Mouse (Mus musculus) heart, embryonic 13.5 days (tissue): ENCODE measurements around the gene Slc35g3. TPM values are rescaled to one million over a fixed set of nuclear protein-coding genes. Genes with fewer than 3 reads are reported as not detected.

Source experiments
- ATAC-seq: fragments of 200-750 bp; cut with Nextera tagmentation; 2 replicates; pipeline ENCODE4 v1.8.0; 2017; ENCODE audit warnings: moderate TSS enrichment; ENCODE audit not compliant: insufficient number of reproducible peaks, low FRiP score, low TSS enrichment; ENCODE audit errors: extremely low read depth
- H3K27ac ChIP-seq: fragments of 300-500 bp; sonication (generic); replicated peaks from 2 replicates; pipeline ENCODE4 v1.5.1; 2015; ENCODE audit warnings: moderate library complexity, mild to moderate bottlenecking, inconsistent platforms
- H3K27me3 ChIP-seq: fragments of 300-500 bp; sonication (generic); replicated peaks from 2 replicates; pipeline ENCODE4 v1.6.1; 2015; ENCODE audit warnings: mild to moderate bottlenecking, inconsistent platforms
- H3K36me3 ChIP-seq: fragments of 300-500 bp; sonication (generic); 2 replicates; pipeline ENCODE4 v1.6.1; 2015; ENCODE audit warnings: mild to moderate bottlenecking, inconsistent platforms
- H3K4me1 ChIP-seq: fragments of 300-500 bp; sonication (generic); 2 replicates; pipeline ENCODE4 v1.6.1; 2015; ENCODE audit warnings: inconsistent platforms
- H3K4me2 ChIP-seq: fragments of 300-500 bp; sonication (generic); 2 replicates; pipeline ENCODE4 v1.6.1; 2015; ENCODE audit warnings: inconsistent platforms, mild to moderate bottlenecking, moderate library complexity
- H3K4me3 ChIP-seq: fragments of 300-500 bp; sonication (generic); 2 replicates; pipeline ENCODE4 v1.5.1; 2015; ENCODE audit warnings: moderate library complexity, mild to moderate bottlenecking, inconsistent platforms
- H3K9ac ChIP-seq: fragments of 300-500 bp; sonication (generic); 2 replicates; pipeline ENCODE4 v1.6.1; 2015; ENCODE audit warnings: inconsistent platforms, mild to moderate bottlenecking, moderate library complexity
- H3K9me3 ChIP-seq: fragments of 300-500 bp; sonication (generic); 2 replicates; pipeline ENCODE4 v1.6.1; 2016; ENCODE audit warnings: inconsistent platforms
- WGBS: fragments of 180-500 bp; shearing (Covaris S2); methylation state at CpG from one replicate; pipeline ENCODE4 v1.1.7; 2015; ENCODE audit warnings: mixed read lengths; 5-methylcytosine and 5-hydroxymethylcytosine counted together
- polyA plus RNA-seq: library from polyadenylated mRNA; unstranded; fragments of >200 nt; fragmentation: Nextera tagmentation; extraction: Ambion mirVana; gene quantifications from 2 replicates; pipeline ENCODE4 v1.2.1, GENCODE M21; 2015

The Slc35g3 gene
- polyA plus RNA-seq, 1 experiment from 2014 or later, result 0.51 TPM

DNA sequence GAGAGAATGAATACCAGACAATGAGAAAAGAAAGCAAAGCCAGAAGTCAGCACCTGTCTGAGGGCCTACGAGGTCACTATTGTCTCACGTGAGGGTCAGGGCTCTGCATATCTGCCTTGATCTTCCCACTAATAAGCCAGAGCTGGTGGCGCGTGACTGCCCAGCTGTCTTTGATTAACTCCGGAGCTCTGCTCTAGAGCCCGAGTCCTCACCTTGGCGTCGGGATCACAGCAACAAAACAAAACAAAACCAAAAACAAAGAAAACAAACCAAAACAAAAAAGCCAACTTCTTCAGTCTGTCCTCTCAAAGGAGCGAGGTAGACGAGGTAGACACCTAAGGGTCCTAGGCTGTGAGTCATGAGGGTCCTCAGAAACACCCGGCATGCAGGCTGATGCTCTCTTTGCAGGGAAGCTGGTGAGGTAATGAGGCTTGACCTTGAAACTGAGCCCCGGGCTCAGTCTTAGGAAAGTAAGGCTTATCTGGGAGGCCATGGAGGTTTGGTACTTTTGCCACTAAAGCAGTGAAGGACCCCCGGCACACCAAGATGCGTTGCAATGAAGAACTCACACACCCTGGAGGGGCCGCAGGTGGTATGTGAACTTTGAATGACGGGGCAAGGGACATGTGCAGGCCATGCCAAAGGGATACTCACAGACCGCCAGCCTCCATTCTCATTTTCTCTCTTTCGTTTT is 47.0 kb downstream of the Slc35g3 start:
- Histone ChIP-seq H3K4me2 (no peak overlapping the region), H3K9me3 (0 out of 2 replicates have a peak, but pooled peaks cover 4% of the 10 kb centered on the region), H3K27ac (no peak overlapping the region), H3K4me1 (peaks cover 16% of the 10 kb centered on the region), H3K27me3 (no peaks in the 10 kb centered on the region), H3K4me3 (no peak overlapping the region), H3K9ac (no peak overlapping the region), H3K36me3 (no peaks in the 10 kb centered on the region)
- WGBS, result 69% methylated on average over 18 of the region's 18 CpGs
- no peak for ATAC-seq

DNA sequence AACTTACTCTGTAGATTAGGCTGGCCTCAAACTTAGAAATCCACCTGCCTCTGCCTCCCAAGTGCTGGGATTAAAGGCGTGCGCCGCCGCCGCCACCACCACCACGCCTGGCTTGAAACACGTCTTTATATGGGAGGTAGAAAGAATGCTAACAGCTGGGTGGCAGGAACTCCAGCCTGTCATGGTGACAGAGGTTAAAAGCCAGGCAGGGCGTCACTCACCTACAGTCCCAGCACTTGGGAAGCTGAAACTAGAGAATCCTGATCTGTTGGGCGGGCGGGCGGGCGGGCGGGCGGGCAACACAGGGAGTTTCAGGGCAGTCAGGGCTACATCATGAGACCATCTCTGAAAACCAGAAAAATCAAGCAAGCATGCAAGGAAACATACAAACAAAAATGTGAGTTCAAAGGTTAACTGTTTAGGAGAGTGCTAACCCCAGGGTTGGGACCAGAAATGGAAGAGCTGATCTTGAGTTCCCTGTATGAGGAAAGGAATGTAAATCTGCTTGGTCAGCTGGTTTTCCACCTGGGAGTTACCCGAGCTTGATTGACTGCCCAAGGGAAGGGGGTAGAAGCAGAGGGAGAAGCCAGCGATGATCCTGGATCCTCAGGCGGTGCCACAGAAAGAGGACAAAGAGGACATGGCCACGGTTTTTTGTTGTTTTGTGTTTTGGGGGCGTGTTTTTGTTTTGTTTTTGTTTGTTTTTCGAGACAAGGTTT is 48.7 kb downstream of the Slc35g3 start:
- WGBS, result 76% methylated on average over 20 of the region's 20 CpGs
- H3K27ac ChIP-seq, result no peak overlapping the region

DNA sequence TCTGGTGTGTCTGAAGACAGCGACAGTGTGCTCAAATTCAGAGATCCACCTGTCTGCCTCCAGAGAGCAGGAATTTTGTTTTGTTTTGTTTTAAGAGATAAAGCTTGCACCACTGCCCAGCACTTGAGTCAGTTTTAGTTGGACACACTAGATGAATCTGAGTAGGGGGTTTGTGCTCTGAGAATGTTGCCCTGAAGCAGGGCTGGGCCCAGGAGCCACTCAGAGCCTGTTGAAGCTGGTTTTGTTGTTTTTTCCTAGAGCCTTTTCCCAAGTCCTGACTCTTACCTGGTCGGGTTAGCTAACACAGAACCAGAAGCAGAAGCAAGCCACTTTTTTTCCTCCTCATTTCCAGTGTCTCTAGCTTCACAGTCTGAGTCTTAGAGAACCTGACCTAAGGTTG is 50.7 kb downstream of the Slc35g3 start:
- H3K4me2 ChIP-seq, result no peak overlapping the region
- H3K27me3 ChIP-seq, result no peaks in the 10 kb centered on the region
- 67% methylated on average over 2 of the region's 2 CpGs for WGBS
- no peak overlapping the region for H3K27ac ChIP-seq
- H3K36me3 ChIP-seq, result no peaks in the 10 kb centered on the region
- peaks cover 24% of the 10 kb centered on the region for H3K4me1 ChIP-seq
- no peak overlapping the region for H3K4me3 ChIP-seq
- no peak for ATAC-seq
- no peak overlapping the region for H3K9ac ChIP-seq
- 0 out of 2 replicates have a peak, but pooled peaks cover 4% of the 10 kb centered on the region for H3K9me3 ChIP-seq

More for the DNA sequence above, 48.7 kb downstream of the Slc35g3 start:
- no peak overlapping the region for H3K4me2 ChIP-seq
- no peak overlapping the region for H3K9ac ChIP-seq
- 0 out of 2 replicates have a peak, but pooled peaks cover 4% of the 10 kb centered on the region for H3K9me3 ChIP-seq
- no peaks in the 10 kb centered on the region for H3K36me3 ChIP-seq
- ATAC-seq, result no peak
- H3K4me1 ChIP-seq, result peaks cover 21% of the 10 kb centered on the region
- no peaks in the 10 kb centered on the region for H3K27me3 ChIP-seq
- no peak overlapping the region for H3K4me3 ChIP-seq

DNA sequence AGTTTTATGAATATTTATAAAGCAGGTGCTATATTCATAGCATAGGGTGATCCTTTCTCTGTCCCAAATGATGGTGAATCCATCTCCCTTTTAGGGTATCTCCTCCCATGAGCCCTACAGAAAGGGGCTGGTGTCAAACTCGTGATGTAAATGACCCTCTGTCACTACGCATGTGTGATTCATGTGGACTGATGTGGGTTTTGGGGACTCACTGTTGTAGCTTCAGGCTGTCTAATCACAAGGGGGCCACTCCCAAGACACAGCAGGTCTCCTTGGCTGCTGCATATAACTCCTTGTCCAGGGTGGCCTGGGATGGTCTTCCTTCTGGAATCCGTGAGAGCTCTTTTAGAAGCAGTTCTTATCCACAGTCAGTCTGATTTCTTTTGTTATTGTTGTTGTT is 51.3 kb downstream of the Slc35g3 start:
- H3K36me3 ChIP-seq, result no peaks in the 10 kb centered on the region
- H3K4me3 ChIP-seq, result no peak overlapping the region
- no peaks in the 10 kb centered on the region for H3K27me3 ChIP-seq
- WGBS, result 73% methylated on average over 3 of the region's 3 CpGs
- no peak overlapping the region for H3K9ac ChIP-seq
- peaks cover 18% of the 10 kb centered on the region for H3K4me1 ChIP-seq
- 0 out of 2 replicates have a peak, but pooled peaks cover 2% of the 10 kb centered on the region for H3K9me3 ChIP-seq
- H3K4me2 ChIP-seq, result no peak overlapping the region
- no peak for ATAC-seq
- H3K27ac ChIP-seq, result no peak overlapping the region

Other genes with a start within 250 kb of the Slc35g3 start
- 0.07 and 0.28 TPM in 2 replicates for gene Dnah2, start 212.9 kb downstream of the Slc35g3 start, polyA plus RNA-seq
- 56.2 and 59.9 TPM in 2 replicates for gene Efnb3, start 201.8 kb downstream of the Slc35g3 start, polyA plus RNA-seq
- gene Wrap53, start 181.7 kb downstream of the Slc35g3 start, polyA plus RNA-seq, result 16.8 TPM in 2 replicates
- gene Trp53, start 181.6 kb downstream of the Slc35g3 start, polyA plus RNA-seq, result 82.6 and 86.5 TPM in 2 replicates
- 24.5 and 25.0 TPM in 2 replicates for gene Atp1b2, start 156.0 kb downstream of the Slc35g3 start, polyA plus RNA-seq
- gene Shbg, start 144.1 kb downstream of the Slc35g3 start, polyA plus RNA-seq, result 0.23 and 1.7 TPM in 2 replicates
- 17.5 and 18.1 TPM in 2 replicates for gene Sat2, start 139.9 kb downstream of the Slc35g3 start, polyA plus RNA-seq
- 22.1 and 25.6 TPM in 2 replicates for gene Fxr2, start 129.0 kb downstream of the Slc35g3 start, polyA plus RNA-seq
- gene Sox15, start 106.7 kb downstream of the Slc35g3 start, polyA plus RNA-seq, result not detected in 2 replicates
- 51.3 and 52.0 TPM in 2 replicates for gene Mpdu1, start 99.3 kb downstream of the Slc35g3 start, polyA plus RNA-seq
- 8.8 and 10.5 TPM in 2 replicates for gene Cd68, start 95.8 kb downstream of the Slc35g3 start, polyA plus RNA-seq
- gene Eif4a1, start 89.5 kb downstream of the Slc35g3 start, polyA plus RNA-seq, result 372 and 373 TPM in 2 replicates
- gene Senp3, start 79.9 kb downstream of the Slc35g3 start, polyA plus RNA-seq, result 59.2 and 63.5 TPM in 2 replicates
- gene Tnfsf13, start 76.2 kb downstream of the Slc35g3 start, polyA plus RNA-seq, result 0.23 and 0.38 TPM in 2 replicates
- gene Tnfsf12, start 66.1 kb downstream of the Slc35g3 start, polyA plus RNA-seq, result 4.7 and 5.7 TPM in 2 replicates
- gene Tnfsfm13, start 65.9 kb downstream of the Slc35g3 start, polyA plus RNA-seq, result 3.3 and 3.4 TPM in 2 replicates
- 16.1 and 19.1 TPM in 2 replicates for gene Polr2a, start 3.3 kb downstream of the Slc35g3 start, polyA plus RNA-seq
- 2.7 and 3.1 TPM in 2 replicates for gene Zbtb4, start 3.9 kb upstream of the Slc35g3 start, polyA plus RNA-seq
- 6.8 and 7.9 TPM in 2 replicates for gene Chrnb1, start 34.0 kb upstream of the Slc35g3 start, polyA plus RNA-seq
- 2.0 and 2.3 TPM in 2 replicates for gene Fgf11, start 39.9 kb upstream of the Slc35g3 start, polyA plus RNA-seq
- gene Tmem102, start 43.7 kb upstream of the Slc35g3 start, polyA plus RNA-seq, result 1.8 and 1.9 TPM in 2 replicates
- not detected in 2 replicates for gene Gm39566, start 53.3 kb upstream of the Slc35g3 start, polyA plus RNA-seq
- not detected in 2 replicates for gene Spem2, start 56.5 kb upstream of the Slc35g3 start, polyA plus RNA-seq
- not detected in 2 replicates for gene Spem1, start 60.2 kb upstream of the Slc35g3 start, polyA plus RNA-seq
- 2.0 and 2.4 TPM in 2 replicates for gene Nlgn2, start 75.8 kb upstream of the Slc35g3 start, polyA plus RNA-seq
- gene Tmem256, start 76.5 kb upstream of the Slc35g3 start, polyA plus RNA-seq, result 330 and 361 TPM in 2 replicates
- 75.4 and 76.2 TPM in 2 replicates for gene Plscr3, start 84.4 kb upstream of the Slc35g3 start, polyA plus RNA-seq
- 0.38 and 0.56 TPM in 2 replicates for gene Tnk1, start 96.8 kb upstream of the Slc35g3 start, polyA plus RNA-seq
- not detected in 2 replicates for gene Tmem95, start 116.0 kb upstream of the Slc35g3 start, polyA plus RNA-seq
- gene Kctd11, start 119.4 kb upstream of the Slc35g3 start, polyA plus RNA-seq, result 3.9 TPM in 2 replicates
- gene Acap1, start 133.6 kb upstream of the Slc35g3 start, polyA plus RNA-seq, result 7.0 and 8.2 TPM in 2 replicates
- 4.0 and 4.1 TPM in 2 replicates for gene 2810408A11Rik, start 139.0 kb upstream of the Slc35g3 start, polyA plus RNA-seq
- gene Neurl4, start 139.1 kb upstream of the Slc35g3 start, polyA plus RNA-seq, result 7.8 and 8.1 TPM in 2 replicates
- gene Gps2, start 151.9 kb upstream of the Slc35g3 start, polyA plus RNA-seq, result 45.0 and 52.2 TPM in 2 replicates
- 1,157 and 1,215 TPM in 2 replicates for gene Eif5a, start 160.0 kb upstream of the Slc35g3 start, polyA plus RNA-seq
- 3.1 TPM in 2 replicates for gene Ybx2, start 173.8 kb upstream of the Slc35g3 start, polyA plus RNA-seq
- gene Slc2a4, start 186.2 kb upstream of the Slc35g3 start, polyA plus RNA-seq, result 25.8 and 30.3 TPM in 2 replicates
- 6.3 and 7.4 TPM in 2 replicates for gene Cldn7, start 202.8 kb upstream of the Slc35g3 start, polyA plus RNA-seq
- 21.0 and 21.1 TPM in 2 replicates for gene Ctdnep1, start 219.2 kb upstream of the Slc35g3 start, polyA plus RNA-seq
- 111 and 119 TPM in 2 replicates for gene Elp5, start 220.5 kb upstream of the Slc35g3 start, polyA plus RNA-seq
- gene Gabarap, start 229.2 kb upstream of the Slc35g3 start, polyA plus RNA-seq, result 456 and 466 TPM in 2 replicates
- 43.8 and 47.9 TPM in 2 replicates for gene Phf23, start 233.8 kb upstream of the Slc35g3 start, polyA plus RNA-seq
- 20.7 and 22.0 TPM in 2 replicates for gene Dvl2, start 238.6 kb upstream of the Slc35g3 start, polyA plus RNA-seq